Mouse (Mus musculus) MEL (cell line): ENCODE measurements around the gene Adtrp.

Experiments used
- CHD1 ChIP-seq: IDR thresholded peaks from 2 replicates; pipeline ENCODE4 v1.6.1; 2012; ENCODE audit warnings: low read depth, mild to moderate bottlenecking, inconsistent platforms, low read length, improper control_type of control experiment
- CTCF ChIP-seq, 3 experiments: IDR thresholded peaks in 2 of 3; conservative IDR thresholded peaks in 1 of 3; 2 replicates each; pipeline ENCODE4 v1.5.1; 2011 to 2012; ENCODE audit warnings: low read length in 3 of 3, low read depth in 2 of 3, mild to moderate bottlenecking in 2 of 3, improper control_type of control experiment in 1 of 3, inconsistent platforms in 1 of 3, mixed read lengths in 1 of 3, moderate library complexity in 1 of 3; ENCODE audit not compliant: control insufficient read depth in 1 of 3, insufficient read depth in 1 of 3, poor library complexity in 1 of 3, severe bottlenecking in 1 of 3
- EP300 ChIP-seq, 2 experiments: IDR thresholded peaks; 2 replicates each; pipeline ENCODE4 v1.6.1; 2011; ENCODE audit warnings: improper control_type of control experiment in 2 of 2, low read length in 2 of 2, low read depth in 1 of 2, mild to moderate bottlenecking in 1 of 2
- GATA1 ChIP-seq: IDR thresholded peaks from 2 replicates; pipeline ENCODE4 v1.6.1; 2011; ENCODE audit warnings: low read depth, low read length, improper control_type of control experiment
- MEF2A ChIP-seq: IDR thresholded peaks from 2 replicates; pipeline ENCODE4 v1.6.1; 2014; ENCODE audit warnings: low read depth, mild to moderate bottlenecking, inconsistent platforms, low read length, improper control_type of control experiment; ENCODE audit not compliant: poor library complexity, insufficient replicate concordance, severe bottlenecking; ENCODE audit errors: extremely low read depth
- MYC ChIP-seq: IDR thresholded peaks from 2 replicates; pipeline ENCODE4 v1.6.1; 2011; ENCODE audit warnings: low read depth, mild to moderate bottlenecking, low read length, improper control_type of control experiment, moderate library complexity
- POLR2A ChIP-seq, 2 experiments: IDR thresholded peaks; 2 replicates each; pipeline ENCODE4 v1.6.1; 2011 to 2012; ENCODE audit warnings: low read length in 2 of 2, mild to moderate bottlenecking in 2 of 2, control low read depth in 1 of 2, improper control_type of control experiment in 1 of 2, low read depth in 1 of 2, moderate library complexity in 1 of 2; ENCODE audit not compliant: control insufficient read depth in 1 of 2, insufficient read depth in 1 of 2, poor library complexity in 1 of 2
- SIN3A ChIP-seq: IDR thresholded peaks from 2 replicates; pipeline ENCODE4 v1.6.1; 2012; ENCODE audit warnings: low read length, improper control_type of control experiment, inconsistent platforms
- TAL1 ChIP-seq: IDR thresholded peaks from 2 replicates; pipeline ENCODE4 v1.6.1; 2012; ENCODE audit warnings: mild to moderate bottlenecking, inconsistent platforms, low read length, moderate library complexity, mixed read lengths

DNA sequence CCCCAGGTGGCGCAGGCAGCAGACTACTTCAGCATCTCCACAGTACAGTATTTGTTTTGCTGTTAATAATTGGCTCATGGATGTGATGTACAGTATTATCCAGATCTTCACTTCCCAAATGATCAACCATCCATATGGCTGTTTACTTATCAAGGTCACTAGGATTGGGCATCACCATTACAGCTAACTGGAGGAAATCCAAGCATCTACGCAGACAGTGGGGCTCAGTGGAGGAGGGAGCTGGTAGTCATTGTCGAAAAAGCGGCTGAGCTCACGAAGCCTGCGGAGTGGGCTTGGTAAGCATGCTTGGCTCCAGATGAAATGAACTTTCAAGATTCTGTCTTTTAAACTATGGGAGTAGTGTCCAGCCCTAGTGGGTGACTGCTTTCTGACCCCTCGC is 36.7 kb downstream of the Adtrp start:
- no peak for TF ChIP-seq POLR2A (IDR thresholded peaks at IDR 0.05; ENCODE audit: control insufficient read depth in 1 of 2, insufficient read depth in 1 of 2, low read depth in 1 of 2, low read length in 2 of 2, poor library complexity in 1 of 2)
- TF ChIP-seq MEF2A = no peak
- TF ChIP-seq MYC = no peak
- no peak for TF ChIP-seq CHD1
- TF ChIP-seq EP300 (IDR thresholded peaks at IDR 0.05; ENCODE audit: low read depth in 1 of 2, low read length in 2 of 2) = no peak
- no peak for TF ChIP-seq CTCF (IDR thresholded peaks at IDR 0.05 in 2 of 3, conservative IDR thresholded peaks at IDR 0.05 in 1 of 3; ENCODE audit: control insufficient read depth in 1 of 3, insufficient read depth in 1 of 3, low read depth in 2 of 3, low read length in 3 of 3, poor library complexity in 1 of 3, severe bottlenecking in 1 of 3)
- TF ChIP-seq TAL1 = no peak
- TF ChIP-seq GATA1 = no peak
- TF ChIP-seq SIN3A = no peak
